Mouse (Mus musculus) adrenal gland, postnatal 4 days (tissue): ENCODE results near the gene Ppp4r1. TPM values are rescaled to one million over a fixed set of nuclear protein-coding genes. Genes with fewer than 3 reads are reported as not detected.

Experiments
- DNase-seq, 2 experiments: peaks; one replicate each; pipeline ENCODE4 v3.0.0; 2021 to 2022; ENCODE audit warnings: low spot score in 2 of 2, mixed read lengths in 2 of 2
- total RNA-seq, 2 experiments: library from RNA; stranded (reverse); gene quantifications; 2 replicates each; pipeline ENCODE4 v1.2.3; 2021

Gene Ppp4r1
- total RNA-seq, 2 experiments from 2014 or later = 77.6 to 84.9 TPM

DNA sequence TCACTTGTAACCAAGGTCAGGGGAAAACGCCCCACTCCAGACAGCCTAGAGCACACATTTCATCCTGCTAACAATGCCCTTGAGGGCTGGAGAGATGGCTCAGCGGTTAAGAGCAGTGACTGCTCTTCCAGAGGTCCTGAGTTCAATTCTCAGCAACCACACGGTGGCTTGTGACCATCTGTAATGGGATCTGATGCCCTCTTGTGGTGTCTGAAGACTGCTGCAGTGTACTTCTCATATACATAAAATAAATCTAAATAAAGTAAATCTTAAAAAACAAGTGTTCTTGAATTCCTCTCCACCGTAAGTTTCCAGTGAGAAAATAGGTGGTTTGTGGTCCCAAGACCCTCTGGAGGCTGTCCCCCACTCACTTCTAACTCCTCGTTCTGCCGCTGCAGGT is 69.4 kb downstream of the Ppp4r1 start:
- no peak for DNase-seq

DNA sequence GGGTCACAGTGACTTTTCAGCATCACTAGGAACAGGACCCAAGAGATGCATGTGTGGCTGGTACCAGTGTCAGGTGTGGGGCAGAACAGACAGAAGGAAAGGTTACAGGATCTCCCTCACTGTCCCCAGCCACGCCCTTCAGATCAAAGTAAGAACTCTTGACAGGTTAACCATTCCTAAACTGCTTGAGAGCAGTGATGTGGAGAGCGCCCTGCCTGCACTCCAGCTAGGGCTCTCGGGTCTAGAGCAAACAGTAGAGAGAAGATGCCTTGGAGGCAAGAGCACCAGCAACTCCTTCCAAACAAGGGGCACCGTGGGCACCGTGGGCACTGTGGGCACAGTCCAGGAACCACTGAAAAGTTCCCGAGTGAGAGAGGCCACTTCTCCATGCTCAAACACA is 71.0 kb downstream of the Ppp4r1 start:
- no peak for DNase-seq

DNA sequence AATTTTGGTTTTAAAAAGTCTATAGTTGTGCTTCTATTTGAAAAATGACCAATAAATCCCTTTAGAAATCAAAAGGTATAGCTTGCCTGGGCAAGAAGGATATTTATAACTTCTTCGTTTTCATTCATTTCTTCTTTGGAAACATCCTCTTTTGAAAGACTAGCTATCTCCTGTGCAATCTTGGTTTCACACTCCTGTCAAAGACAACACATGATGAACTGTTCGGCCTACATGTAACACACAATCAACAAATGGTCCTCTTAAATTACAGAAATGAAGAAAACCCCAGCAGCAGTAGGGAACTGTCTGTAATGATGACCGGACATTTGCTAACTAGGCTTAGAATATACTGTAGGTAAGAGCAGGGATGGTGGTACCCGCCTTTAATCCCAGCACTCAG is 71.6 kb downstream of the Ppp4r1 start:
- DNase-seq = no peak

DNA sequence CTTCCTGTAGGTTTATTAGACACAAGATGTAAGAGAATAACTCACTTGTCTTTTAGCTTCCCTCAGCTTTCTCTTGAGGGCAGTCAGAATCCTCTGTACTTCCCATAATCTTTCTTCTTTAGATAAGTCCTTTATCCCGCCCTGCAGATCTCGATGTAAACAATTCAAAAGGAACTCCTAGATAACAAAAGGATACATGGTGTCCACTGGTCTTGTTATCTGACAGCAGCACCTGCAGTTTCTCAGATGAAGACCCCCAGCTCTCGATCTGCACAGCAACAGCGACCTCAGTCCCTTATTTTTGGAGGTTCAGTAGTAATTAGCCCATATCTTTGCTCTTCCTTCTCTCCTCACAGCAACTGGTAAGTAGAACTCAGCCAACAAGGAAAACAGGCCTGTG is 75.2 kb downstream of the Ppp4r1 start:
- no peak for DNase-seq

DNA sequence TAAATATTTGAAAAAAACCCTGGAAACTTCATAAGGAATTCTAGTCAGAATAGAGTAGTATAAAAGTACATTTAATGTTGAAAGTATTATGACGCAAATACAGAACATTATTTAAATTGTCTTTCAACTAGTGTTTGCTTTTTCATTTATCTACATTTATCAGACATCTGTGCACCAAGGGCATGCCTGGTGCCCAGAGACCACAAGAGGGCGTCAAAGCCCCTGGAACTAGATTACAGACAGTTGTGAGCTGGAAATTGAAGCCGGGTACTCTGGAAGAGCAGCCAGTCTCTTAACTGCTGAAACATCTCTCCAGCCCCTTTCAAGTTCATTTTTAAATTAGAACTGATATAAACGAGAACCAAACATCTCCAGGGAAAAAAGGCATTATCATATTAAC is 80.2 kb downstream of the Ppp4r1 start:
- no peak for DNase-seq

DNA sequence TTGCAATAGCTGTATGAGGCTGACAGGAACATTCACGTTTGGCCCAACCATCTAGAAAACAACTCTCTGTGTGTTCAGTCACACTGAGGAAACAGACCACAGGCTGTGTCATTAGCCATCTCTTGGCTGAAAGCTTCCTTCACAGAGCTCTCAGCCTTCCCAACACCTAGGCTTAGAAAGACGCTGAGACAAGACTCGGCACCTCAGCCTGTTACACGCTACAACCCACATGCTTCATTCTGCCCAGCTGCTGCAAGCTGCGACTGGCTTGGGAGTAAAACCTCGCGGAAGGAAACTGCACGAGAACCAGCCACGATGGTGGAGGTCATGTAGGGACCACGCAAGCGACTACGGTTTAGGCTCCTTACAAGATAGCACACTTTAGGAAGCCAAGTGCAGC is 81.5 kb downstream of the Ppp4r1 start:
- no peak for DNase-seq

DNA sequence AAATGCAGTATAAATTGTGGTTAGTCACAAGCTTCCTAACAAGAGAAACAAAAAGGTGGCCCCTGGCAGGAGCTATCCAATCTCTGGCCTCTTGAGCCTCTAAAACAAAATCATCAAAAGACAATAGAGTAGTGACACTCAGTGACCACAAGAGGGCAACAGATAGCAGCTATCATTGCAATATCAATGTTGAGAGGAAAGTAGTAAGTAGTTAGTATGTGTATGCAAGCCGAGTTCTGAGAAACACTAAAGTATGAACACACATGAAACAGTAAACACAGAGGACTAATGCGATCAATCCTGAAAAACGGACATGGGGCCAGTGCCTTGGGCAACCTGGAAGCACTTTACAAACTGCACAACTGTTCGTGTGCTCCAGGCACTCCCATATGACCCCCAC is 82.4 kb downstream of the Ppp4r1 start:
- no peak for DNase-seq

DNA sequence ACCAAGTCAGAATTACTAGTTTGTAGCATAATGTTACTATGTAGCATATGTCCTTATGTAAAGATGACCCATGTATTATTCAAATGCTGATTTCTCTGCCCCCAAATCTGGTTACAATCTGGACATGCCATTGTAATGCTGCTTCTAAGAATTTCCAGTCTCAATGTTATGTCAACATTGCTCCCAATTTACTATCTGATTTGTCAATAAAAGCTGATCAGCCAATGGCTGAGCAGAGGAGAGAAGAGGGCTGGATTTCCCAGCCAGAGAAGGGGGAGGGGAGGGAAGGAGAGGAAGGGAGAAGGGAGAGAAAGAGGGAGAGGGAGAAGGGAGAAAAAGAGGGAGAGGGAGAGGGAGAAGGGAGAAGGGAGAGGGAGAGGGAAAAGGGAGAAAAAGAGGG is 82.9 kb downstream of the Ppp4r1 start:
- DNase-seq = no peak

DNA sequence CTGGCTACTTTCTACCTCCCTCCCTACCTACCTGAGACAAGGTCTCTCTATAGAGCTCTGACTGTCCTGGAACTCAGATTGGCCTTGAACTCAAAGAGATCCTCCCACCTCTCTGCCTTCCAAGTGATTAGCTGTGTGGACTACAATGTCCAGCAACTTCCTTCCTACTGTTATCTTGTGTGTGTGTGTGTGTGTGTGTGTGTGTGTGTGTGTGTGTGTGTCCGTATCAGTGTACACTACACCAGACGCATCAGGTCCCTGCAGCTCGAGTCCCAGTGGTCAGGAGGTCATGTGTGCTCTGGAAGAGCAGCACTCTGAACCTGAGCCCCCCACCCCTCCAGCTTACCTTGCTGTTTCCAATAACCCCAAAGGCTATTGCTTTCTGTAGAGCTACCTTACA is 83.8 kb downstream of the Ppp4r1 start:
- no peak for DNase-seq

DNA sequence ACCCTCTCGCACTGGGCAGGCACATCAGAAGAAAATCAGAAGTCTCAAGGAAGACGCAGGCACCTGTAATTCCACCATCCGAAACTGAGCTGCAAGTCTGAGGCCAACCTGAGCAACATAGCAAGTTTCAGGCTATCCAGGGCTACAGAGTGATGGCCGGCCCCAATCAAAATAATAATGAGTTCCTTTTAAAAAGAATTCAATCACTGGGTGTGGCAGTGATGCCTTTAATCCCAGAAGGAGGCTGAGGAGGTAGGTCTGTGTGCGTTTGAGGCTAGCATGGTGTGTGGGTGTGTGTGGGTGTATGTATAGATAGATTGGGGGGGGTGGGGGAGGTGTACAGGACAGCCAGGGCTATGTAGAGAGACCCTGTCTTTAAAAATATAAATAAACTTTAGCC is 85.6 kb downstream of the Ppp4r1 start:
- DNase-seq = no peak

DNA sequence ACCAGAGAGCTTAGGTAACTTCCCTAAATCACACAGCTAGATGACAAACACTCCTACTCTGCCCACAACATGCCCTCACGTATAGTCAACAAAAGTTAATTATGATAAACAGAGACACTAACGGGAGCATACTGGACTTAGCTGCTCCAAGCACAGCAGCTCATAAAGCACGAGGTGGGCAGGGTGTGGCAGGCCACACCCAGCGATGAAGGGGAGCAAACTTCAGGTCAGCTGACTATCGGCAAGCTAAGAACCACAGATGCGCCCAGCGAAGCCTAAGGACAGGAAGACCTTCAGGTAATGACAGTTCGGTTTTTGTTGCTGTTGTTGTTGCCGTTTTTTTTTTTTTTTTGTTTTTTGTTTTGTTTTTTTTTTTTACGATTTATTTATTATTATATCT is 87.3 kb downstream of the Ppp4r1 start:
- DNase-seq = no peak

DNA sequence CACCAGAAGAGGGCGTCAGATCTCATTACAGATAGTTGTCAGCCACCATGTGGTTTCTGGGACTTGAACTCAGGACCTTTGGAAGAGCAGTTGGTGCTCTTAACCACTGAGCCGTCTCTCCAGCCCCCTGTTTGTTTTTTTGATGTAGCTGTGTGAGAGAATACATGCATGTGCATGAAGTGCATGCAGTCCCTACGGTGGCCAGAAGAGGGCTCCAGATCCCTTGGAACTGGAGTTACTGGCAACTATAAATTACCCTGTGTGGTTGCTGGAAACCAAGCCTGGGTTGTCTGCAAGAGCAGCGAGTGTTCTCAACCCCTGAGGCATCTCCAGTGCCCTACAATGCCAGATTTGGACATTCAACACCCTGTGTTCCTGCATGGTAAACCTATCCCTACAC is 87.8 kb downstream of the Ppp4r1 start:
- DNase-seq = peak in 1 of 2 experiments; percentile 68

DNA sequence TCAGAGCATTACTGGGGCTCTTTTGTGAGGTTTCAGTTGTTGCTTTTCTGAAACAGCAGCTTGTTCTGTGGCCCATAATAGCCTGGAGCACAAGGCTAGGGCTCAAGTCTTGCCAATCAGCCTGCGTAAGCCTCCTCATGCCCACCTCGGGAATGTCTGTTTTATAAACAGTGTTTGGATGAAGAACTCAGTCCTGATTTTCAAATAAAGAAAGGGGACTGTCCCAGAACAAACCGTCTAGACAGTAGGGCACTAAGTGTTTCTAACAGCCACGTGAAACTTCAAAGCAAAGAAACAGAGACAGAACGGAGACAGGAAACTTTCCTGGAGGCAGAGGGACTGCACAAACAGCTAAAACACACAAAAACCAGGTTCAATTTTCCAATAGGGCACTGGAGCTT is 89.3 kb downstream of the Ppp4r1 start:
- DNase-seq = no peak

DNA sequence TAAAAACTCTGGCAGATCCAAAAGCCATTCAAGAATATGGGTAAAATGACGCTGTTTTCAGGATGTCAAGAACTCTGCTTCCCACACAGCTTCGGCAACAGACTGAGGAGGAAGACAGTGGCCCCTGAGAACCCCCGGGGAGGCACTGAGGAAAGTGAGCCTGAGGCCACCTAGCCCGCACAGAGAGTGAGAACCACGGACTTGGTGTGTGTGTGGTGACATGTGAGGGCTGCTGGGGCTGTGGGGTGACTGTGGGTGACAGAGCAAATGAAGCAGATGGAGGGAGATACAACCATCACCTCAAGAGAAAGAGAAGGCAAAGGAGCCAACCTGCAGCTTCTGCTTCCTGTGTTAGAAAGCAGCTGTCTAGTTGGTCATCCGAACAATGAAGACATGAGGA is 89.7 kb downstream of the Ppp4r1 start:
- DNase-seq = no peak

DNA sequence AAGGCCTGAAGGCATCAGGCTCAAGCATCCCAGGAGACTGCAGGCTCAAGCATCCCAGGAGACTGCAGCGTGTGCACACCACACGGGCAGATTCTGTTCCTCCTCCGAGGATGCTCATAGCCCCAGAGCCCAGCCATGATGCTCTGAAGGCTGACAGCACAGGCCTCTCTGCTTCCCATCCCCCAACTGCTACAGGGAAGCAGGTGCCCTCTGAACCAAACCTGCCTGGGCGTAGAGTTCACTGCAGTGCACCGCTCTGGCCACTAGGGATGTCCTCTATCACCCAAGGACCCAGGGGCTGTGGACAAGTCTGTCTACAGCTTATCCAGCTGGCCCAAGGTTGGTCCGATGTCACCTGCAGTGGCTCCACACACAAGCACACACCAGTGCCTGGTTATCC is 90.3 kb downstream of the Ppp4r1 start:
- DNase-seq = no peak

DNA sequence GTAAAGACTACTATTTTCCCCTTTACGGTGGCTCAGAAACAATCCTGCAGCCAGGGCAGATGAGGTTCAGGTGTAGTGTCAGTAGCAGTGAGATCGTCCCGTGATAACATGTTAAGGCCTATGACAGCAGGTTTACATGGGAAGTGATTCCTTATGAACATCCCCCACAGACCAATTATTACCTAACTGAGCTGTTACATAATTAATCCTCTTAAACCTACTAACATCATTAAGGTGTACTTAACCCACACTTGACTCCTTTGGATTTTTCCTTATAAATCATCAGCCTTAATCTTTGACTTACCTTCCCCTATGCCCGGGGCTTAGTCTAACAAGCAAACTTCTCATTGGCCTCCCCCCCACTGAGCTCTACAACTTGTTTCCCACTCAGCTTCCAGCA is 90.8 kb downstream of the Ppp4r1 start:
- no peak for DNase-seq

DNA sequence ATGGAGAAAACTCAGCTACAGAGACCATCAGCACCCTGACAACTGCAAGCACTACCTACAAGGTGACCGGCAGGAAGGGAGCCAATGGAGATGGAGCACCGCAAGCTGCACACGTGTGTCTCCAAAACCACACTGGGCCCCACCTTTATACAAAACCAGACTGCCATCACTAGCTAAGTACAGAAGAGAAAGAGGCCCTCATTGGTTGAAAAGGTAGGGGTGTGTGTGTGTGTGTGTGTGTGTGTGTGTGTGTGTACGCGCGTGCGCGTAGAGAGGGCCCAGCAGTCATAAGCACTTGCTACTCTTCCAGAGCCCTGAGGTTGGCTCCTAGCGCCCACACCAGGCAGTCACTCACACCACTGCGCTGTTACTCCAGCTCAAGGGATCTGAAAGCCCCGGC is 91.5 kb downstream of the Ppp4r1 start:
- DNase-seq = no peak

DNA sequence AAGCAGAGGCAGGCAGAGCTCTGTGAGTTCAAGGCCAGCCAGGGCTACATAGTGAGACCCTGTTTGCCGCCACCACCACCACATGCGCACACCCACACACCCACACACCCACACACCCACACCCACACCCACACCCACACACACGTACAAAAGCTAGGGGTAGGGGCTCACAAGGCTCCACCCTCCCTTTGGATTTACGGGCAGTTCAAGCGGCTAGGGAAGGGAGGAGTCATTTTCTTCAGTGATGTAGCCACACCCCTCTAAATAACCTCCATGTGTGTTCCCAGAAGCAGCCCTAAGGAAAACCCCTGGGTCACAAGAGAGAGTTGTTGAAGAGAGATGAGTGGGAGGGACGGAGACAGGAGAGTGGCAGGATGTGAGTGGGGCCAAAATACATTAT is 94.7 kb downstream of the Ppp4r1 start:
- DNase-seq = no peak

DNA sequence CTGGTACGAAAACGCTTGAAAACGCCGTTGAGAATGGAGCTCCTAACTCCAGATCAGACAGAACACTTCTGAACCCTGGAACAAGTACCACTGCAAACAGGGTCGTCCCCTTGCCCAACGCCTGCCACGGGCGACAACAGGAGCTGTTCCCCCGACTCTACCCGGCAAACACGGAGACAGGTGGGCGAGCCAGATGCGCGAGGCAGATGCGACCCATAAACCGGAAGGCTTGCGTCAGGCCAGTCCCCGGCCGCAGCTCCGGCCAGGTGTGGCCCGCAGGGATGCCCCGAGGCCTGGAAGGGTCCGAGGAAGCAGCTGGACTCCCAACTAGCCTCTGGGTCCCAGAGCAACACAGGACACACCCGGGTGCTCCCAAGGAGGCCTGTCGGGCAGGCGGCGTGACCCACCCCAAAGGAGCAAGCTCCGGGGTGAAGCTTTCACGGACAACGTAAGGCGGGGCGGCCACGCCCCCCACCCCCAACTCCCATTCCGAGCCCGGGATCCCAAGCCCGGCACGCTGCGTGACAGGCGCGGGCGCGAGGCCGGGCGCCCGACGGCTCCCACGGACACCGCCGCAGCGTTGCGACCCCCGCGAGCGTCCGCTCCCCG is 101.8 kb downstream of the Ppp4r1 start:
- peak in 1 of 2 experiments; percentile 37 for DNase-seq

DNA sequence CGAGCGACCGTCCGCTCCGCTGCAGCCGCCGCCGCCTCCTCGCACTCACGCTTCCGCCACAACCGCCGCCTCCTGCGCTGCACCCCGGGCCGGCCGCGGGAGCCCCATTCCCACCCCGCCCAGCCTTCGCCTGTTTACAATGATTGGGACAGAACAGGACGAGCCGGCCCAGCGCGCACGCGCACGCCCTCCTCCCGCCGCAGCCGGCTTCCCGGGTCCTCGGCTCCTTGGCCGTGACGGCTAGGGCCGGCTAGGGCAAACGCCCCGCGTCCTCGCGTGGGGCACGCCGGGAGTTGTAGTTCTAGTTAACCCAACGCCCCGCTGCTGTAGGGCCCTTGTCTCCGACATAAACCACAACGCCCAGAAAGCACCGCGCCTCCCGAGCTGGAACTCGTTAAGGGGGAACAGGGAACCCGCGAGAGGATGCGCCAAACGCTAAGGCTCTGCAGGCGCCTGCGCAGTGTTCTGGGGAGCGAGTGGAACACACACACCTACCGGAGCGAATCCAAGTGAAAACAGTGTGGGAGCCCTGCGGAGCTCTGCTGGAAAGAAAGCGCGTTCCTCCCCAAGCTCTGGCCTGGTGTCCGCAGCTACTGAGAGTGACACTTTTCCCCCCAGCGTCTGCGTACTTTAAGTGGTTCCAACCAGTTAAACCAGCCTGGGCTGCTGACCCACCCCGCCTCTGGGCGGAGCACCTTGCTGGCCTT is 102.5 kb downstream of the Ppp4r1 start:
- peak; percentile 96 to 99 for DNase-seq

DNA sequence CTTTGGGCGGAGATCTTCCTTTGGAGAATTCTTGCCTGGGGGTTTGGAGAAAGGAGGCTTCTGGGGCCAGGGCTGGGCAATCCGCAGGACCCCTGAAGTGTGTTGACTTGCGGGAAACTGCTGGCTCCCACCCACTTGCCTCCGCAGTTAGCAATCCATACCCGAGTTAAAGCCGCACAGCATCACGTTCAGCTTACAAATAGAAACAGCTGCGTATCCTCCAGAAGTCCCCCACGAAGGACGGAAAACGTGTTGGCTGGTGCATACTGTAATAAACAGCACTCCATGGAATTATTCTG is 103.0 kb downstream of the Ppp4r1 start:
- no peak for DNase-seq

DNA sequence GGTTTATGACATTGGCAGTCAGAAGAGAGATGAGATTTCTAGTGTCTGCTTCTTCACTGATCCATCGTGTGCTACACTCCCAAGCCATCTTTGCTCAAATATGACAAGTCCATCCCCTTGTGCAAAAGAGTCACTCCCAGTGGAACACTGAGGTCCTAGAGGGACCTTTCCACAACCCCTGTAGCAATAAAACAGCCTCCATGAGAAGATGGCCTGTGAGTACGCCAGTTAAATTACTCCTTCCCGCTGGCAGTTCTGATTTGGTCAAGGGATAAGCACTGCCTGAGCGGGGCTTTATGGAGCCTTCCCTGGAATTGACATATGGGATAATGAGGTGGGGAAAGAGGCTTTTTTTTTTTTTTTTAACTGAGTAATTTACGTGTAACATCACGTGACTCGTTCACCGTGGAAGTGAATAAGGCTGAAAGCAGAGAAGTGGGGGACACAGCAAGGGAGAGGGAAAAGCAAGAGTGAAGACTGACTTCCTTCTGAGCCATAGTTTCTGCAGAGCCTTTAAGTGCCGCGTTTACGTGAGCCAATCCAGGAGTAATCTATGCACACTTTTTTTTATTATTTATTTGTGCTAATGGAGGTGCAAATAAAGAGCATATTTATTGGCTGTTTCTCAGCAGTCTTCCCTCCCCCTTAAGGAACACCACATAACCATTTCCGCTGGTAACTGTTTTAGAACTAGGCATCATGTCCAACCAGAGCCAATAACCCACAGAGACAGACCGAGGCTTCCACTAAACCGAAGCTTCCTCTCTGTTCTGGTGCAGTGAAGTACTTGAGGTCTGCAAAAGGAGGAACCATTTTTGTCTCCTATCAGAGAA is 103.5 kb downstream of the Ppp4r1 start, which contains the start of gene Ralbp1:
Gene Ralbp1, minus strand, starts transcription at position 102 of the 833 bp plus-strand sequence.
- no peak for DNase-seq

DNA sequence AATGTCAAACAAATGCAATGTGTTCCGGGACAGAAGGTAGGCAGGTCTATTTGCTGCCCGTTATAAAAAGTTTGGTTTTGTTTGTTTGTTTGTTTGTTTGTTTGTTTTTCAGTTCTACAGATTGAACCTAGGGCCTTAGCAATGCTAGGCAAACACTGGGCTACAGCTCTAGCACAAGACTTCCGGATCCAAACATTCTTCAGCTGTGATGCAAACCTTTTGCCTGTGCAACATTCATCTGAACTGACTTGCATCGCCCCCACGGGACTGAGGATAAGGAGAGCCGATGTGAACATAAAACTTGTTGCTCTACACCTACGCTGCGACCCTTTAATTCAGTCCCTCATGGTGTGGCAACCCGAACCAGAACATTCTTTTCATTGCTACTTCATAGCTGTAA is 104.2 kb downstream of the Ppp4r1 start:
- DNase-seq = no peak
